Mouse (Mus musculus): Measurements from ENCODE around the gene Gm5114. TPM values are rescaled to one million over a fixed set of nuclear protein-coding genes. Genes with fewer than 3 reads are reported as not detected.
A peak's percentile ranks its signal among the peaks of the same experiment; 100 is the strongest.
"Not testable (repeated sequence)": the region's sequence is repeated elsewhere in the genome, so short reads cannot be mapped to it uniquely, and the experiment has no call there.

Gene Gm5114
- polyA plus RNA-seq (2015; fragmentation: Nextera tagmentation; extraction: Ambion mirVana), result not detected in 2 replicates

DNA sequence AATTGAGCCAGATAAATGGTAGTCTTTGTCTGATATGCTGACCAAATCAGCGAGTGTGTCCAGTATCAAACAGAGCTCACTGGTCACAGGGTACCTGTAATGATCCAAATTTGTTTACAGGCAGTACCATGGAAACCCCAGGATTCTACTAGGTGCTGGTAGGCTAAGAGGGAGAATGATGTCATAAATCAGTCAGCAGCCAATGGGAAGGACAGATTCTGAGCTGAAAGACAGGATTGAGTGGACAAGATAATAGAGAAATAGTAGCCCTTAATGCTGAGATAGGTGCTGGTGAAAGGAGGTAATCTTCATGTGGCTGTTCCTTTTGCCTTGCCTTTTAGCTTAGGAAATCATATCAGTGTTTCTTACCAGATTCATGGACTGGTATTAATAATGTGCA lies at the start of gene Gm5114:
Gene Gm5114, minus strand, starts transcription at position 101 of the 400 bp plus-strand sequence.
- DNase-seq (ENCODE audit: low spot score), result not testable (repeated sequence)

DNA sequence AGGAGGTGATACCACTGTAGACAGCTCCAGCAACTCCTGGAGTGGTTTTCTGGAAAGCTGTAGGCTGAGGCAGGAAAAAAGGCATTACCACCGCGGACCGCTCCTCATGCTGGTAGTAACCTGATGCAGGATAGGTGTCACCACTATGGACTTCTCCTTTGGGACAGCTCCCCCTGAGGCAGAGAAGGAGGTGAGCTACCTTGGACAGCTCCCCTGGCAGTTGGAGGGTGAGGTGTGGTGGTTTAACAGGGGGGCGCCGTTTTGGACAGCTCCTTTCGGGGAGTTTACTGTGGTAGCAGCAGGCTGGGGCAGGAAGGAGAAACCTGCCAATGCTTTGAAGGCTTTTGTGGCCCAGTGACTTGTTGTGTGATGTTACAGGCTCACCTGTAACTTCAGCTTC lies 42.8 kb upstream of the Gm5114 start:
- DNase-seq (ENCODE audit: low spot score), result peak; percentile 16

DNA sequence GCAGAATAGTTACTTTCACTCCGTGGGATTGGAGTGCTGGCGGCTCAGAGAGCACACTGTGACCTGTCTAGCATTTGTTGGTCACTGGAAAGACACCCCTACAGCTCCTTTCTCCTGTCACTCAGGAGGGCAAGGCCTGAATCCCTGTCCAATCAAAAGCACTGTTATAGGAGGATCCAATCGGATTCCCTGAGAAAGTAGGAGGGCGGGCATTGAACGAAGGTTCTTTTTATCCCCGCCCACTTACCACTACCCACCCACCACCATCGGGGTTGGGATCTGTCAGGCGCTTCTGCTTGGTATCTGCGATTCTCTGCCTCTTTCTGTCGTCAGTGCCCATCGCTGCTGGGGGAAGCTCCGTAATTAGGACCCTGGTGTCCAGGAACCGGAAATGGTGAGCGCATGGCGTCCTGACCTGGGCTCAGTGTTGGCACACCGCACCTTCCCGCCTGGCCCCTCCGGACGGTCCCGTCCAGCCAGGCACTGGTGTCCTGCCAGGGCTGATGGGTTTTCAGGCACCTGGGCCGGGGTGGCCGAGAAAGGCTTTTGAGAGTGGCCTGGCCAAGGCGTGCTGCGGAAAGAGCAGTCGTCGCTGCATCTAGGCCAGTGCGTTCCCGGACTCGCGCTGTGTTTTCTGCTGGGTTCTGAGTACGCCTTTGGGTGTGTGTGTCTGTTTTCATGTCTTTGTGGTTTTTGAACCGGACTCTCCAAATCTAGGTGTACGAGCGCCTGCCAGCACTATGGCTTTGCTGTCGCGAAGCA lies 36.5 kb upstream of the Gm5114 start:
- peak; percentile 37 for DNase-seq (ENCODE audit: low spot score)

DNA sequence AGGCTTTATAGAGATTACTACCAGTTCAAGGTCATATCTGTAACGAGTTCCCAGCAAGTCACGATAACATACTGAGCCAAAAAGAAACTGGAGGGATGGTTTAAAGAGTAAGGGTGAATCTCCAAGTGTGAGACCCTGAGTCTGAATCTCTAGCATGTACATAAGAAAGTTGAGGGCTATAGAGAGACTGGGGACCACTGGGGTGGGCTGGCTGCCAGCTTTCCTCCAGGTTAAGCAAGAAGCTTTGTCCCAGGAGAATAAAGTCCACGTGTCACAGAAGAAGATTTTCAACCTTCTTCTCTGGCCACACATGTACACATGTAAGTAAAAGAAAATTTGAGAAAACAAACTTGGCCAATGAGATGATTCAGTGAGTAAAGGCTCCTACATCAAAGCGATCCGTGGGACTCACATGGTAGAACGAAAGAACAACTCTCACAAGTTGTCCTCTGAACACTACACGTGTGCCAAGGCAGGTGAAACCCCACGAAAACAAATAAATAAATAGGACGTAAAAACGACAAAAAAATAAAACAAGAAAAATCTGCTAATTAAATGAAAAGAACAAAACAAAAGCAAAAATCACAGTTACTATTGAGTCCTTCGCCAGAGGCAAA lies 35.8 kb upstream of the Gm5114 start:
- DNase-seq (ENCODE audit: low spot score), result no peak

DNA sequence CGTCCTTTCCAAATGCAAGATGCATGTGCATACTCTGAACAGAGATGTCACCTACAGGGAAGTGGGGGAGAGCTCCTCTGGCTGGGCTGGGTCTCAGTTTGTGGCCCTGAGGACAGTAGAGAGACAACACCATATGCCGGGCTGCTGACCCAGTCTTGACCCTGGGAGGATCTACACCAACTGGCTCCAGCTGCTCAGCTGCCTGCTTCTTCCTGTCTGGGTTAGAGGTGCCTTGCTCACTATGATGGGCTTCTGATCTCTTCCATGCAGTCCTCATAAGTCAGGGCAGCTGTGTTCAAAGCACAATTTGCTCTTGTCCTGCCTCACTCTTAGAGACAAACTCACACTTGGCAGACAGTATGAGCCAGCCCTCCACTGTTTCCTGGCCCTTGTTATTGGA lies 28.3 kb upstream of the Gm5114 start:
- no peak for DNase-seq (ENCODE audit: low spot score)

DNA sequence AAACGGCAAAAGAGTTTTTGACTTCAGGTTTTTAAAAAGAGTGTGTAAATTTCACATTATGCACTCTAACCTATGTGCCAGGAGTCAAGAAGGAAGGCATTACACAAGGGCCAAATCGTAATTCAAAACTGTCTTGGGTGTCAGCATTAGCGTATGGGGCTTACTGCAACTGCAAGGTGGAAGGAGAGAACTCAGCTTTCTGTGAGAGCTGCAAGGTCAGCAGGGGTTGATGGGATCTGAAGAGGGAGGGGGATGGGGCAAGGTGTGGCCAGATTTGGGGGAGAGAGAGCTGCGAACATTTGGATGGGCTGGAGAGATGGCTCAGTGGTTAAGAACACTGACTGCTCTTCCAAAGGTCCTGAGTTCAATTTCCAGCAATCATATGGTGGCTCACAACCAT lies 27.4 kb upstream of the Gm5114 start:
- no peak for DNase-seq (ENCODE audit: low spot score)

Small RNA genes lying within 50 kb of the gene (microRNA-seq; reads per million reads assigned to microRNA genes)
- not detected for gene Gm27437 (ENCODE audit: borderline number of aligned reads)

Other genes starting within 250 kb of the Gm5114 start
- gene Zfp619, start 104.6 kb upstream of the Gm5114 start, polyA plus RNA-seq (2015; fragmentation: Nextera tagmentation; extraction: Ambion mirVana), result 0.34 and 0.40 TPM in 2 replicates

All from thymus, postnatal 0 days (tissue).